Mouse (Mus musculus) midbrain, postnatal 0 days (tissue): ENCODE measurements around the gene Gm4952. TPM values are rescaled to one million over a fixed set of nuclear protein-coding genes. Genes with fewer than 3 reads are reported as not detected.

Source experiments
- ATAC-seq: fragments of 200-750 bp; cut with Nextera tagmentation; 2 replicates; pipeline ENCODE4 v1.8.0; 2017; ENCODE audit warnings: moderate number of reproducible peaks, mild to moderate bottlenecking, moderate TSS enrichment, moderate library complexity; ENCODE audit not compliant: low FRiP score
- DNase-seq: peaks from one replicate; pipeline ENCODE4 v3.0.0-alpha.2; 2015; ENCODE audit warnings: low spot score
- H3K27ac ChIP-seq: fragments of 300-500 bp; sonication (generic); 2 replicates; pipeline ENCODE4 v1.5.1; 2014; ENCODE audit warnings: low read depth, mild to moderate bottlenecking, low read length, mixed read lengths
- H3K27me3 ChIP-seq: fragments of 300-500 bp; sonication (generic); 2 replicates; pipeline ENCODE4 v1.6.1; 2014; ENCODE audit warnings: low read length, control low read depth, mixed read lengths; ENCODE audit not compliant: insufficient read depth
- H3K36me3 ChIP-seq: fragments of 300-500 bp; sonication (generic); 2 replicates; pipeline ENCODE4 v1.6.1; 2014; ENCODE audit warnings: low read length, control low read depth, mixed read lengths; ENCODE audit not compliant: insufficient read depth
- H3K4me1 ChIP-seq: fragments of 300-500 bp; sonication (generic); 2 replicates; pipeline ENCODE4 v1.6.1; 2014; ENCODE audit warnings: mild to moderate bottlenecking, control low read depth, antibody characterized with exemption, low read length, mixed read lengths; ENCODE audit not compliant: insufficient read depth
- H3K4me2 ChIP-seq: fragments of 300-500 bp; sonication (generic); 2 replicates; pipeline ENCODE4 v1.6.1; 2014; ENCODE audit warnings: low read depth, mild to moderate bottlenecking, low read length, mixed read lengths; ENCODE audit not compliant: poor library complexity, severe bottlenecking
- H3K4me3 ChIP-seq: fragments of 300-500 bp; sonication (generic); 2 replicates; pipeline ENCODE4 v1.5.1; 2014; ENCODE audit warnings: low read depth, mild to moderate bottlenecking, low read length, moderate library complexity
- H3K9ac ChIP-seq: fragments of 300-500 bp; sonication (generic); replicated peaks from 2 replicates; pipeline ENCODE4 v1.6.1; 2014; ENCODE audit warnings: mild to moderate bottlenecking, low read length, moderate library complexity, mixed read lengths; ENCODE audit not compliant: poor library complexity, severe bottlenecking
- H3K9me3 ChIP-seq: fragments of 300-500 bp; sonication (generic); 2 replicates; pipeline ENCODE4 v1.6.1; 2016; ENCODE audit warnings: low read length, control low read depth
- CTCF ChIP-seq: IDR thresholded peaks from 2 replicates; pipeline ENCODE4 v1.5.1; 2016; ENCODE audit warnings: antibody characterized with exemption, mild to moderate bottlenecking
- WGBS: fragments of 180-500 bp; shearing (Covaris S2); extraction: QIAGEN DNeasy Blood & Tissue Kit; methylation state at CpG from one replicate; pipeline ENCODE4 v1.1.7; 2014; 5-methylcytosine and 5-hydroxymethylcytosine counted together
- polyA plus RNA-seq: library from polyadenylated mRNA; unstranded; fragments of >200 nt; fragmentation: Nextera tagmentation; extraction: Ambion mirVana; gene quantifications from 2 replicates; pipeline ENCODE4 v1.2.1, GENCODE M21; 2015
- total RNA-seq: library from RNA; depleted of rRNA; stranded (reverse); fragments of >200 nt; gene quantifications from 2 replicates; pipeline ENCODE4 v1.2.3, GENCODE M21; 2014

Gene Gm4952
- total and polyA plus RNA-seq, 2 experiments from 2014 or later = 0.16 to 0.52 TPM

DNA sequence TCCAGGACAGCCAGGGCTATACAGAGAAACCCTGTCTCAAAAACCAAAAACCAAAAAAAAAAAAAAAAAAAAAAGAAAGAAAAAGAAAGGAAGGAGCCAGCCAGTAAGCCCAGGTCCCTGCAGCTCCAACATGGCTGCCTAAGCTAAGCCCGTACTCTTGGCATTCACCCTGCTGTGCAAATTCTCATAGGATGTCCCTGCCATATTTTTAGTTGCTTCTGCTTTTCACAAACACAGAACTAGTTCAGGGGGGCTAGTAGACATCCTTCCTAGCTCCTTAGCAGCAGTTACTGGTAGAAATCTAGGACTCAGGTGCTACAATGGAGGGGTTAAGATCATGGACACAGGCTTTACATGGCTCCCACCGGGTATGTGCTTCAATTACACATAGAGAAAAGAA, 24.3 kb upstream of the Gm4952 start:
- no peaks in the 10 kb centered on the region for H3K9me3 ChIP-seq
- H3K9ac ChIP-seq = no peak overlapping the region
- 87% methylated on average over 2 of the region's 2 CpGs for WGBS
- no peak overlapping the region for H3K4me2 ChIP-seq
- DNase-seq (no peak), ATAC-seq (no peak)
- no peak overlapping the region for H3K4me3 ChIP-seq
- TF ChIP-seq CTCF = no peak
- no peaks in the 10 kb centered on the region for H3K36me3 ChIP-seq
- H3K4me1 ChIP-seq = peaks cover 6% of the 10 kb centered on the region; the same call in 1 of the 2 replicates
- no peak overlapping the region for H3K27ac ChIP-seq
- no peaks in the 10 kb centered on the region for H3K27me3 ChIP-seq

DNA sequence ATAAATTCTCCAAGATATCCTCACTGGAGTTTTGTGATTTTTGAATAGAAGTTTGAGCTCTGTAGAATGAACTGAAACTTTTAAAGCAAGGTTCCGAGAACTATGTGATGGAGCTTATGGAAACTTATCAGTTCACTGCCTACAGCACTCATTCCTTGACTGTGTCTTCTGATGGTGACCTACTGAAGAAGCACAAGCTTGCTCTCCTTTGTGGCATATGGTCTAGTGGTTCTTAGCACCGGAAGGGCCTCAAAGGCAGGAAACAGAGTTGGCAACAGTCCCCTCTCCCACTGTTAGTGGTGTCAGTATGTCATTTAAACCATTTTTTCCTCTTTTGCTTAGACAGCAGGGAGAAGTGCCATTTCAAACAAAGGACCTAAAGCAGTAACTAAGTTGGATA, 23.1 kb upstream of the Gm4952 start:
- ATAC-seq (no peak), DNase-seq (no peak)
- Histone ChIP-seq H3K4me1 (peaks cover 6% of the 10 kb centered on the region; the same call in 1 of the 2 replicates), H3K9ac (no peak overlapping the region), H3K9me3 (no peaks in the 10 kb centered on the region), H3K4me3 (no peak overlapping the region), H3K27me3 (no peaks in the 10 kb centered on the region), H3K27ac (no peak overlapping the region), H3K36me3 (no peaks in the 10 kb centered on the region), H3K4me2 (no peak overlapping the region)
- TF ChIP-seq CTCF = no peak
- WGBS = 92% methylated on average over 2 of the region's 2 CpGs

DNA sequence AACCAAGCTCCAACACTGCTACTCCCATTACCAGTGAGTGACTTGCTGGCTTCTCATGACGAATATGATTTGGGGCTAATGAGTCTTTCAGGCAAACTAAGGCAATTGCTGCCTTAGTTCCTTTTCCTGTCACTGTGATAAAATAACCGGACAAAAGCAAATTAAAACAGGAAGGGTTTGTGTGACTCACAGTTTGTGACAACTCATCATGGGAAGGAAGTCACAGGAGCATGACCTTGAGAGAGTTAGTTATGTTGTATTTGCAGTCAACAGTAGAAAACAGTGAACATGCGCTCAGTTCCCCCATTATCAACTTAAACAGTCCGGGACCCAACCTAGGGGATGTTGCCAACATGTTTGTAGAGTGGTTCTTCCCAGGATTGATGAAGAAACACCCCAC, 14.5 kb upstream of the Gm4952 start:
- Histone ChIP-seq H3K4me1 (no peaks in the 10 kb centered on the region), H3K27me3 (no peaks in the 10 kb centered on the region), H3K36me3 (no peaks in the 10 kb centered on the region), H3K9ac (no peak overlapping the region), H3K9me3 (no peaks in the 10 kb centered on the region), H3K4me3 (no peak overlapping the region), H3K27ac (no peak overlapping the region), H3K4me2 (no peak overlapping the region)
- 85% methylated on average over 4 of the region's 4 CpGs for WGBS
- no peak for ATAC-seq
- DNase-seq = no peak
- no peak for TF ChIP-seq CTCF

DNA sequence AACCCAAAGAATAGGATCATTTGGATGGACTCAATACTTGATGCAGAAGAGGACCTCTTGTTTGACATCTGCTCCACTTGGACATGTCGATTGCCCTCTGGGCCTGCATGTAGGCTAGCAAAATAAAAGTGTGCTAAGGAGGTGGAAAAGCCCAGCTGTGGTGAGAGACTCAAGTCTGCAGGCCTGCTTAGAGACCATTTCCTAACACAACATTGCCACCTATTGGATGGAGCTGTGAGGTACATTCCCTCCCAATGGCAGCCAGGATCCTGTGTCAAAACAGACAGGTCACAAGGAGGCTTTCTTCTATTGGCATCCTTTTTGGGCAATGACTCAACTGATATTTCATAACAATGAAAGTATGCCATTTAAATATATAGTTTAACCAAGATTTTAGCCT, 7.9 kb upstream of the Gm4952 start:
- WGBS = 4% methylated on average over 1 of the region's 1 CpGs
- Histone ChIP-seq H3K9me3 (no peaks in the 10 kb centered on the region), H3K4me1 (peaks cover 1% of the 10 kb centered on the region; the same call in 1 of the 2 replicates), H3K9ac (no peak overlapping the region), H3K27me3 (no peaks in the 10 kb centered on the region), H3K4me2 (no peak overlapping the region), H3K4me3 (no peak overlapping the region), H3K36me3 (no peaks in the 10 kb centered on the region), H3K27ac (no peak overlapping the region)
- ATAC-seq (peak; percentile 42), DNase-seq (peak; percentile 84)
- TF ChIP-seq CTCF = peak; percentile 91

DNA sequence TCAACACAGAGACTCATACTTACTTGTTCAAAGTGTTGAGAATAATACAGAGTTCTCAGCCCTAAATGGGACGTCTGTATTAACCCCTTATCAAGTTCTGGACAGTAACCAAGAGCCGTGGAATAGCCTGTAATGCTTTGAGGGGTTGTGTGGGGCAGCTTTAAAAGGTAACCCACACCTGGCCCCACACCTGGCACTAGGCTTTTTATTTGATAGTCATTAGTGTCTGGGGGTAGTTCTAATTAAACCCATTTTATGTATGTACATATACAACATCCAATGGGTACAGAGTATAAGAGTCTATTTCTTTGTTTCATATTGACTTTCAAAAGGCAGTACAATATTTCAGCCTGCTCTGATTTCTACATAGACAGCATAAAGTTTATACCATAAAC, 4.6 kb upstream of the Gm4952 start:
- WGBS = 50% methylated on average over 2 of the region's 2 CpGs
- Histone ChIP-seq H3K27ac (0 out of 2 replicates have a peak overlapping the region, but pooled peaks have one; percentile 89), H3K27me3 (no peaks in the 10 kb centered on the region), H3K9me3 (no peaks in the 10 kb centered on the region), H3K4me1 (peaks cover 3% of the 10 kb centered on the region; the same call in 1 of the 2 replicates), H3K36me3 (no peaks in the 10 kb centered on the region), H3K4me3 (peak overlapping the region; percentile 76), H3K4me2 (peak overlapping the region; percentile 57), H3K9ac (no peak overlapping the region)
- ATAC-seq (no peak), DNase-seq (no peak)
- TF ChIP-seq CTCF = no peak

GRCm38 (mm10) chr19:12595530-12596289, 4.1 kb upstream of the Gm4952 start:
- Histone ChIP-seq H3K4me2 (peak overlapping the region; percentile 57), H3K4me1 (peaks cover 3% of the 10 kb centered on the region; the same call in 1 of the 2 replicates), H3K4me3 (peak overlapping the region; percentile 76), H3K27ac (peak overlapping the region; percentile 89), H3K36me3 (no peaks in the 10 kb centered on the region), H3K9ac (peak overlapping the region; percentile 89), H3K27me3 (no peaks in the 10 kb centered on the region), H3K9me3 (no peaks in the 10 kb centered on the region)
- TF ChIP-seq CTCF = peak; percentile 71
- WGBS = under 1% methylated on average over 48 of the region's 49 CpGs
- ATAC-seq = peak; percentile 94
- DNase-seq = peak; percentile 95
